Comparison of ENCODE assay signal across 8 mouse cellular contexts in genomic region chr12:51865061-51865789, GRCm38 (mm10). TPM values are rescaled to one million over a fixed set of nuclear protein-coding genes. Genes with fewer than 3 reads are reported as not detected.
DNase-seq lines count a peak whose midpoint lies in the region; ATAC-seq and TF ChIP-seq lines count a peak whose summit lies in the region.

No protein-coding gene starts in this region.

- no peak for TF ChIP-seq EP300 in liver, postnatal 0 days (IDR thresholded peaks at IDR 0.05; ENCODE audit: low read depth)

- H3K4me2 ChIP-seq in forebrain, embryonic 12.5 days: peak overlapping the region; percentile 4; the same call in 1 of the 2 replicates
- H3K4me2 ChIP-seq in liver, postnatal 0 days (ENCODE audit: low read depth, low read length): peak overlapping the region; percentile 47

- H3K27me3 ChIP-seq in forebrain, embryonic 12.5 days: no peaks in the 10 kb centered on the region; the same call in 1 of the 2 replicates
- no peaks in the 10 kb centered on the region for H3K27me3 ChIP-seq in liver, postnatal 0 days (ENCODE audit: insufficient read depth, low read length)

- TF ChIP-seq CTCF in liver, postnatal 0 days (IDR thresholded peaks at IDR 0.05; ENCODE audit: low read depth): no peak

- peaks cover 22% of the 10 kb centered on the region for H3K4me1 ChIP-seq in forebrain, embryonic 12.5 days
- peaks cover 32% of the 10 kb centered on the region for H3K4me1 ChIP-seq in liver, postnatal 0 days (ENCODE audit: insufficient read depth)

- no peaks in the 10 kb centered on the region for H3K9me3 ChIP-seq in forebrain, embryonic 12.5 days
- no peaks in the 10 kb centered on the region for H3K9me3 ChIP-seq in liver, postnatal 0 days (ENCODE audit: low read length)

- peak overlapping the region; percentile 74; the same call in 1 of the 2 replicates for H3K27ac ChIP-seq in forebrain, embryonic 12.5 days
- peak overlapping the region; percentile 93 for H3K27ac ChIP-seq in liver, postnatal 0 days (ENCODE audit: low read depth)

- peak; percentile 21; the same call in 1 of the 2 replicates for ATAC-seq in forebrain, embryonic 12.5 days (ENCODE audit: low FRiP score)
- peak; percentile 55 for ATAC-seq in liver, postnatal 0 days

- H3K36me3 ChIP-seq in forebrain, embryonic 12.5 days (replicated peaks): no peaks in the 10 kb centered on the region
- H3K36me3 ChIP-seq in liver, postnatal 0 days (replicated peaks; ENCODE audit: insufficient read depth, low read length): no peaks in the 10 kb centered on the region

- 43% methylated on average over 9 of the region's 9 CpGs for WGBS in forebrain, embryonic 12.5 days
- 42% methylated on average over 9 of the region's 9 CpGs for WGBS in liver, postnatal 0 days (ENCODE audit: insufficient replicate concordance)

- DNase-seq in adrenal gland, adult (ENCODE audit: inconsistent age in 2 of 2, low spot score in 1 of 2): peak; percentile 68 to 81
- DNase-seq in adrenal gland, postnatal 4 days (ENCODE audit: low spot score in 2 of 2): no peak
- DNase-seq in B cell, adult 2 months: peak; percentile 38 to 49
- no peak for DNase-seq in liver, postnatal 0 days
- DNase-seq in cerebellum, adult 8-10 months: no peak
- DNase-seq in ovary, postnatal 36 days (ENCODE audit: low spot score): no peak
- no peak for DNase-seq in left cerebral cortex, adult 9 months (ENCODE audit: low spot score in 2 of 2)

- H3K9ac ChIP-seq in forebrain, embryonic 12.5 days: 0 out of 2 replicates have a peak overlapping the region, but pooled peaks have one; percentile 21
- H3K9ac ChIP-seq in liver, postnatal 0 days (replicated peaks): peak overlapping the region; percentile 37

- H3K4me3 ChIP-seq in forebrain, embryonic 12.5 days (replicated peaks): no peak overlapping the region
- no peak overlapping the region for H3K4me3 ChIP-seq in liver, postnatal 0 days (ENCODE audit: low read depth, low read length)

RNA-seq across cellular contexts. Expression of gene Hectd1, which starts 35.9 kb away (rescaled TPM):
- 100 to 1,000 TPM in 1 of 2 experiments, 10 to 100 TPM in 1; 93.9 to 102 TPM for total RNA-seq in adrenal gland, postnatal 4 days (2021)
- polyA plus RNA-seq in forebrain, embryonic 12.5 days (2016; fragmentation: Nextera tagmentation; extraction: Ambion mirVana): 41.5 and 44.9 TPM in 2 replicates
- 18.2 and 20.6 TPM in 2 replicates for polyA plus RNA-seq in liver, postnatal 0 days (2015; fragmentation: Nextera tagmentation; extraction: Ambion mirVana)

Comparison
In these comparisons a context has a peak if more than half of its experiments do, and no peak if none do; other contexts are left out.
1. DNase-seq: peak in adrenal gland, adult (2 of 2) and B cell, adult 2 months (2 of 2); none in adrenal gland, postnatal 4 days (0 of 2), liver, postnatal 0 days (single experiment), cerebellum, adult 8-10 months (single experiment), ovary, postnatal 36 days (single experiment) and left cerebral cortex, adult 9 months (0 of 2).